In the genomic region with DNA sequence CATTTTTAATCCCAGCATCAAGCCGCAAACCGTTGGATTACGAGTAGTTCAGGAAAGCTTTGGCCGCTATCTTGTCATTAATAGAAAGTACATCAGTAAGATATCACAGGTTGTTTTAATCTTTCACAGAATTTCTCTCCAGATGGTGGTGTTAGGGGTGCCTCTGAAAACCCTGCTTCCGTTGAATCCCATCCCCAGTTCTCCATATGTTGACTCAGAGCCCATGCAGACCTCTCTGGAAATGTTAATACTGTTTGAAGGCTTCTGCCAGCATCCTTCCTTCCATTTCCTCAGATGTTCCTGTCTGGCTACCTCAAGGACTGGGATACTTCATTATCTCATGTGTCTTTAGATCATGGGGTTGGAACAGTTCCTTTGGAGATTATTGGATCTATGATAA, we compare ENCODE assay signal across 16 mouse cellular contexts.
"Had no signal": no experiment of that assay in that cellular context is flagged by ENCODE, and none has a peak within 500 bp of the region (broad histone marks: within the 10 kb centered on the region; RNA-seq: fewer than 3 reads in every experiment).

No protein-coding gene starts in this region.

- ATAC-seq: midbrain, embryonic 15.5 days had no signal

- H3K9me3 ChIP-seq: liver, embryonic 13.5 days; midbrain, embryonic 12.5 days; midbrain, embryonic 15.5 days; neural tube, embryonic 13.5 days; stomach, embryonic 15.5 days had no signal

- H3K4me3 ChIP-seq: liver, embryonic 13.5 days; midbrain, embryonic 12.5 days; midbrain, embryonic 15.5 days; myocyte; neural tube, embryonic 13.5 days; stomach, embryonic 15.5 days had no signal

- H3K27me3 ChIP-seq: liver, embryonic 13.5 days; midbrain, embryonic 12.5 days; midbrain, embryonic 15.5 days; neural tube, embryonic 13.5 days; stomach, embryonic 15.5 days had no signal

- DNase-seq: kidney, adult 2 months; kidney, postnatal 25 days; liver, embryonic 13.5 days; lung, adult 2 months; lung, postnatal 14 days; lung, postnatal 4 days; retina, postnatal 1 day; right cerebral cortex, postnatal 25 days; spleen, adult 18-20 months; thymus, postnatal 25 days had no signal

- H3K4me1 ChIP-seq: liver, embryonic 13.5 days; stomach, embryonic 15.5 days had no signal

- H3K36me3 ChIP-seq: liver, embryonic 13.5 days; midbrain, embryonic 12.5 days; midbrain, embryonic 15.5 days; neural tube, embryonic 13.5 days; stomach, embryonic 15.5 days had no signal

- H3K9ac ChIP-seq: liver, embryonic 13.5 days; midbrain, embryonic 12.5 days; midbrain, embryonic 15.5 days; neural tube, embryonic 13.5 days; stomach, embryonic 15.5 days had no signal

- H3K4me2 ChIP-seq: liver, embryonic 13.5 days; midbrain, embryonic 12.5 days; midbrain, embryonic 15.5 days; neural tube, embryonic 13.5 days; stomach, embryonic 15.5 days had no signal

- H3K27ac ChIP-seq: kidney, postnatal 0 days; liver, embryonic 13.5 days; midbrain, embryonic 12.5 days; midbrain, embryonic 15.5 days; neural tube, embryonic 13.5 days; stomach, embryonic 15.5 days had no signal
